ENCODE assay signal across 8 mouse cellular contexts in genomic region chr16:44173155-44173941, GRCm38 (mm10). TPM values are rescaled to one million over a fixed set of nuclear protein-coding genes. Genes with fewer than 3 reads are reported as not detected.
DNase-seq lines count a peak whose midpoint lies in the region; ATAC-seq and TF ChIP-seq lines count a peak whose summit lies in the region.

TSS of gene Usf3 (plus strand) at chr16:44173246.

- H3K36me3 ChIP-seq in hindbrain, embryonic 15.5 days = no peaks in the 10 kb centered on the region

- peaks cover 19% of the 10 kb centered on the region for H3K4me1 ChIP-seq in hindbrain, embryonic 15.5 days (replicated peaks)

- peak within 1 kb of the TSS; percentile 92 for H3K4me2 ChIP-seq in hindbrain, embryonic 15.5 days

- peak within 1 kb of the TSS; percentile 96 for H3K9ac ChIP-seq in hindbrain, embryonic 15.5 days

- H3K27me3 ChIP-seq in hindbrain, embryonic 15.5 days = no peaks in the 10 kb centered on the region

- intact Hi-C loops in gastrocnemius, adult 2 months (cut with DNase I) = loop anchor here (5.0 kb wide), 2 partner anchors 36 to 44 kb away; partner anchors contain the start of genes Atp6v1a and Naa50

- TF ChIP-seq CTCF in gastrocnemius, adult 2 months (IDR thresholded peaks at IDR 0.05) = no peak

- peak within 1 kb of the TSS; percentile 99 for H3K27ac ChIP-seq in gastrocnemius, adult 2 months
- H3K27ac ChIP-seq in hindbrain, embryonic 15.5 days (replicated peaks) = peak within 1 kb of the TSS; percentile 91

- ATAC-seq in activated CD4-positive, CD25-positive, alpha-beta regulatory T cell, adult 4 months = peak; percentile 6
- ATAC-seq in hindbrain, embryonic 15.5 days (ENCODE audit: low FRiP score, low read depth) = peak; percentile 73

- peak within 1 kb of the TSS; percentile 98 for H3K4me3 ChIP-seq in gastrocnemius, adult 2 months
- H3K4me3 ChIP-seq in hindbrain, embryonic 15.5 days = peak within 1 kb of the TSS; percentile 96

- H3K9me3 ChIP-seq in hindbrain, embryonic 15.5 days = no peaks in the 10 kb centered on the region

- DNase-seq in cerebellum, postnatal 10 days = peak; percentile 71 to 77
- peak; percentile 84 for DNase-seq in gastrocnemius, adult 2 months
- peak; percentile 23 to 44 for DNase-seq in left cerebral cortex, adult 18-20 months (ENCODE audit: low spot score in 2 of 2)
- DNase-seq in lung, postnatal 36 days = peak; percentile 57
- DNase-seq in right cerebral cortex, postnatal 10 days (ENCODE audit: low spot score in 2 of 2) = peak; percentile 49 to 63
- peak; percentile 51 for DNase-seq in urinary bladder, postnatal 25 days (ENCODE audit: low spot score)

- WGBS in hindbrain, embryonic 15.5 days = 0% methylated on average over 44 of the region's 77 CpGs

RNA-seq across cellular contexts. Expression of gene Usf3, which starts in this region (rescaled TPM):
- 1 to 10 TPM; 2.7 to 4.7 TPM for polyA plus RNA-seq in activated CD4-positive, CD25-positive, alpha-beta regulatory T cell, adult 4 months (2017; shearing (Covaris generic))
- total RNA-seq in gastrocnemius, adult 2 months (2021) = 10 to 100 TPM; 41.6 to 47.9 TPM
- 2.4 and 3.0 TPM in 2 replicates for polyA plus RNA-seq in hindbrain, embryonic 15.5 days (2015; fragmentation: Nextera tagmentation; extraction: Ambion mirVana)
- 10 to 100 TPM; 35.8 to 35.9 TPM for total RNA-seq in left cerebral cortex, adult 18-20 months (2021)

Comparison
In these comparisons a context has a peak if more than half of its experiments do, and no peak if none do; other contexts are left out.
1. Peak in every context shown above with its lines: DNase-seq, ATAC-seq, H3K4me3 ChIP-seq and H3K27ac ChIP-seq.
2. DNase-seq: peak in every context shown above with its lines; median percentile 84 in gastrocnemius, adult 2 months; 74 in cerebellum, postnatal 10 days; 57 in lung, postnatal 36 days; 56 in right cerebral cortex, postnatal 10 days; 51 in urinary bladder, postnatal 25 days; 34 in left cerebral cortex, adult 18-20 months.